18 mouse cellular contexts compared by ENCODE assay signal in genomic region chr10:95110786-95111185, GRCm38 (mm10).
A peak's percentile ranks its signal among the peaks of the same experiment; 100 is the strongest.
DNase-seq lines count a peak whose midpoint lies in the region; ATAC-seq lines count a peak whose summit lies in the region.
"Had no signal": no experiment of that assay in that cellular context is flagged by ENCODE, and none has a peak within 500 bp of the region (broad histone marks: within the 10 kb centered on the region; RNA-seq: fewer than 3 reads in every experiment).

No protein-coding gene starts in this region.

- no peaks in the 10 kb centered on the region for H3K27me3 ChIP-seq in heart, embryonic 12.5 days (replicated peaks)
- no peaks in the 10 kb centered on the region for H3K27me3 ChIP-seq in midbrain, embryonic 10.5 days (ENCODE audit: low read depth, poor library complexity, severe bottlenecking)
- H3K27me3 ChIP-seq: embryonic facial prominence, embryonic 12.5 days; forebrain, embryonic 13.5 days; forebrain, embryonic 15.5 days had no signal

- 88% methylated on average over 21 of the region's 21 CpGs for WGBS in heart, embryonic 12.5 days
- WGBS in midbrain, embryonic 10.5 days, result 93% methylated on average over 21 of the region's 21 CpGs

- H3K4me2 ChIP-seq in heart, embryonic 12.5 days, result no peak overlapping the region
- H3K4me2 ChIP-seq: embryonic facial prominence, embryonic 12.5 days; forebrain, embryonic 13.5 days; forebrain, embryonic 15.5 days had no signal

- no peak overlapping the region for H3K9ac ChIP-seq in heart, embryonic 12.5 days
- H3K9ac ChIP-seq: embryonic facial prominence, embryonic 12.5 days; forebrain, embryonic 13.5 days; forebrain, embryonic 15.5 days; forebrain, postnatal 0 days had no signal

- no peaks in the 10 kb centered on the region for H3K4me1 ChIP-seq in heart, embryonic 12.5 days (replicated peaks)
- peaks cover 19% of the 10 kb centered on the region for H3K4me1 ChIP-seq in midbrain, embryonic 10.5 days

- H3K9me3 ChIP-seq in heart, embryonic 12.5 days (replicated peaks), result no peaks in the 10 kb centered on the region
- H3K9me3 ChIP-seq in midbrain, embryonic 10.5 days (replicated peaks), result no peaks in the 10 kb centered on the region
- H3K9me3 ChIP-seq: embryonic facial prominence, embryonic 10.5 days; embryonic facial prominence, embryonic 12.5 days; forebrain, embryonic 13.5 days; forebrain, embryonic 15.5 days had no signal

- H3K27ac ChIP-seq in heart, embryonic 12.5 days (ENCODE audit: poor library complexity, severe bottlenecking), result no peak overlapping the region
- H3K27ac ChIP-seq in midbrain, embryonic 10.5 days (replicated peaks), result no peak overlapping the region
- H3K27ac ChIP-seq: embryonic facial prominence, embryonic 10.5 days; embryonic facial prominence, embryonic 12.5 days; forebrain, embryonic 13.5 days; forebrain, embryonic 15.5 days had no signal

- H3K4me3 ChIP-seq in heart, embryonic 12.5 days, result no peak overlapping the region
- no peak overlapping the region for H3K4me3 ChIP-seq in midbrain, embryonic 10.5 days
- H3K4me3 ChIP-seq: embryonic facial prominence, embryonic 10.5 days; embryonic facial prominence, embryonic 12.5 days; forebrain, embryonic 13.5 days; forebrain, embryonic 15.5 days had no signal

- ATAC-seq in heart, embryonic 12.5 days (ENCODE audit: insufficient number of reproducible peaks, low FRiP score), result no peak
- ATAC-seq: forebrain, embryonic 13.5 days; forebrain, embryonic 15.5 days; forebrain, postnatal 0 days had no signal

- peak; percentile 36 for DNase-seq in heart, postnatal 4 days
- DNase-seq in R1 (ENCODE audit: low read depth, low spot score) (peak; percentile 59), ZHBTc4 (ENCODE audit: low read depth, low spot score) (peak; percentile 17)
- no peak for DNase-seq in midbrain, embryonic 10.5 days (ENCODE audit: low spot score)
- DNase-seq: adrenal gland, adult 8-10 months; adrenal gland, postnatal 14 days; adrenal gland, postnatal 36 days; cerebellum, adult 11-12 months; cerebellum, adult 2 months; cerebellum, adult 9-10 months; cerebellum, postnatal 10 days; cerebellum, postnatal 25 days; forebrain, postnatal 0 days had no signal

- H3K36me3 ChIP-seq in heart, embryonic 12.5 days, result no peaks in the 10 kb centered on the region
- no peaks in the 10 kb centered on the region for H3K36me3 ChIP-seq in midbrain, embryonic 10.5 days
- H3K36me3 ChIP-seq: embryonic facial prominence, embryonic 10.5 days; embryonic facial prominence, embryonic 12.5 days; forebrain, embryonic 15.5 days had no signal
